Mouse (Mus musculus) right cerebral cortex, adult 2 months (tissue): ENCODE data around the gene Gpr62.

Experiments used
- DNase-seq, 2 experiments: peaks; one replicate each; pipeline ENCODE4 v3.0.0; 2021 to 2022; ENCODE audit warnings: low spot score in 2 of 2

The Gpr62 gene

GRCm38 (mm10) chr9:106421865-106422160 is 43.9 kb downstream of the Gpr62 start:
- DNase-seq: peak; percentile 89 to 94

DNA sequence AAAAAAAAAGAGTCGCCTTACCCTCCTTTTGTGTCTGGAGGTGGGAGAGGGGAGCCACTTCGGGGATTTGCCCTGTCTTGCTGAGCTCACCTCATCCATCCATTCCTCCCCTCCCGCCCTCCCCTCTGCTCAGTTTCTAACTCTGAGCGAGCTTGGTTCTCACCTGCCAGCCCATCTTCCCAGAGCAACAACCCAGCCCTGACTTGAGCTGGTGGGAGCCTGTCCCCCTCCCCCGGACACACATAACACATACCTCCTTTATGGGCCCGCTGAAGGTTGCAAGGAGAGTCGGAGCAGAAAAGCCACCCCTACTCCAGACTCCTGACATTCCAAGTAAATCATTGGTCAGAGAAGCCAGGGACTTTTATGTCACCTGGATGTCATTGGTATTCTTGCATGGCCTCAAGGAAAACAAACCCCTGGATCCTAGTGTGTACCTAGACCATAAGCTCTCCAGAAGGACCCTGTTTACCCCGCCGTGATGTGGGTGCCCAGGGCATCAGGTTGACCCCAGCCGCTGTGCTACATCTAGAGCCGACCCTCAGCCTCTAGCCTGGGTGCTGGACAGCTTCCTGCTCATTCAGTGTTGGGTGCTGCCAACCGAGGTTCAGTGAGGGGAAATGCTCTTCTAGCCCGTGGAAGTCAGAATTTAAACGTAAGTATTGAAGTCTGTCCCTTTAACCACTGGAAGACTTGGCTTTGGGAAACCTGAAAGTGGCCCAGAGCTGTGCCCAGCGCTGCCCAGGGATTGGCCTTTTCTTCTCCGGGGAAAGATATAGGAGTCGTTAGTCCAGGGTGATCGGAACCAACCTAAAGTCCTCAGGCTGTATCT is 44.5 kb downstream of the Gpr62 start:
- no peak for DNase-seq

DNA sequence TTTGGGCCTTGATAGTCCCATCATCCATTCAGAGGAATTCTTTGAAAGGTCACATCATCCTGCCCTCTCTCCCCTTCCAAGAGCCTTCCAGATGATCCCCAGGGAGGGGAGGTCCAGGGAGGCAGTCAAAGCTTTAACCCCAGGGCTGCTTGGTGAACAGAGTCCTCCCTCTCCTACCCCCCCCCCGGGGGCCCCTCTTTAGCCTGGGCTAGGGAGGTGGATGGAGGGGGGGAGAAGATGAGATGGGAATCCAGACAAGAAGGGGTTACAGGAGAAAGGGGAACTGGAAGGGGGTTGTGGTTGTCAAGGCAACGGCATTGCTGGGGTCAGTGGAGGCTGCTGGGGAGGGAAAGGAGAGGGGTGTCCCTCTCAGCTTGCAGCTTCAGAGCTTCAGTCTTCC is 45.1 kb downstream of the Gpr62 start:
- DNase-seq: no peak

- peak; percentile 96 to 98 for DNase-seq
These were observed 47.7 kb downstream of the Gpr62 start for GRCm38 (mm10) chr9:106417841-106418625.

GRCm38 (mm10) chr9:106416826-106417225 is 48.9 kb downstream of the Gpr62 start:
- DNase-seq: no peak
